Mouse (Mus musculus): ENCODE measurements around the gene Gm20696. TPM values are rescaled to one million over a fixed set of nuclear protein-coding genes. Genes with fewer than 3 reads are reported as not detected.
A peak's percentile ranks its signal among the peaks of the same experiment; 100 is the strongest.

The Gm20696 gene
- polyA plus RNA-seq, 1 experiment, result not detected

GRCm38 (mm10) chr6:99402370-99402769 lies 264.2 kb downstream of the Gm20696 start:
- no peak for TF ChIP-seq GATA1 (IDR thresholded peaks at IDR 0.05; ENCODE audit: borderline replicate concordance, low read length)
- TF ChIP-seq FLI1 (IDR thresholded peaks at IDR 0.05; ENCODE audit: low read length), result no peak
- Histone ChIP-seq H3K4me1 (peaks cover 29% of the 10 kb centered on the region), H3K9me3 (no peaks in the 10 kb centered on the region), H3K27me3 (replicated peaks) (no peaks in the 10 kb centered on the region), H3K36me3 (replicated peaks; ENCODE audit: low read length) (peaks cover 14% of the 10 kb centered on the region), H3K4me3 (replicated peaks) (no peak overlapping the region)

DNA sequence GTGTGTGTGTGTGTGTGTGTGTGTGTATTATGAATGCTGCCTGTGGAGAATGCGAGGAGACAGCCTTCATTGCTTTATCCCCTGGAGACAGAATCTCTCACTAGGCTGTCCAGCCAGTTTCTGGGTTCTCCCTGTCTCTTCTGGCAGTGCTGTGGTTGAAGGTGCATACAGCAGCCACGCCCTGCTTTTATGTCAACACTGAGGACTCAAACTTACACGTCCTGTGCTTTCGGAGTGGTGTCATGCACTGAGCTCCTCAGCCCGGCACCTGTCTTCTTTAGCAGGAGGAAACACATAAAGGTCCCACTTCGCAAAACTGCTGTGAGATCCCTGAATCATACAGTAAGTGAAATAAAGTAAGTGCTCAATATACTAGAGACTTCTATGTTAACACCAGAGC lies 264.8 kb downstream of the Gm20696 start:
- TF ChIP-seq FLI1 (IDR thresholded peaks at IDR 0.05; ENCODE audit: low read length) (no peak), GATA1 (IDR thresholded peaks at IDR 0.05; ENCODE audit: borderline replicate concordance, low read length) (no peak)
- Histone ChIP-seq H3K36me3 (replicated peaks; ENCODE audit: low read length) (peaks cover 20% of the 10 kb centered on the region), H3K4me1 (peaks cover 29% of the 10 kb centered on the region), H3K9me3 (no peaks in the 10 kb centered on the region), H3K27me3 (replicated peaks) (no peaks in the 10 kb centered on the region), H3K4me3 (replicated peaks) (no peak overlapping the region)

DNA sequence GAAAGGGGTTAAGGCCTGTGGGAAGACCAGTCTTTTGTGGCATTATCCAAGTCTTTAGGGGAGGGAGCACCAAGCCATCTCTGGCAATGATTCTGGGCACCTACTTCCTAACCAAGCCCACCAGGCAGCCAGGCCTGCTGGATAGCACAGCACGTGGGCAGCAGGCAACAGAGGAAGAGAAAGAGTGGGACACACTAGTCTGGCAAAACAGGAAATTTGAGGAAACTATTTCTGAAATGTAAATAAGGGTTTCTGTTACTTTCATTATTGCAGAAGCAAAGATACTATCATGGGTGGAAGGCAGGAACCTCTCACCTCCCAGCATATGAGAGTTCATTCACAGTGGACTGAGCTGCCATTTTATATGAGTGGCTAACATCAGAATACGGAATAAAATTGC lies 265.4 kb downstream of the Gm20696 start:
- Histone ChIP-seq H3K9me3 (no peaks in the 10 kb centered on the region), H3K36me3 (replicated peaks; ENCODE audit: low read length) (peaks cover 25% of the 10 kb centered on the region), H3K4me1 (peaks cover 29% of the 10 kb centered on the region), H3K27me3 (replicated peaks) (no peaks in the 10 kb centered on the region), H3K4me3 (replicated peaks) (peak overlapping the region; percentile 50)
- TF ChIP-seq GATA1 (IDR thresholded peaks at IDR 0.05; ENCODE audit: borderline replicate concordance, low read length) (no peak), FLI1 (IDR thresholded peaks at IDR 0.05; ENCODE audit: low read length) (no peak)

GRCm38 (mm10) chr6:99395745-99396144 lies 270.9 kb downstream of the Gm20696 start:
- no peaks in the 10 kb centered on the region for H3K9me3 ChIP-seq

DNA sequence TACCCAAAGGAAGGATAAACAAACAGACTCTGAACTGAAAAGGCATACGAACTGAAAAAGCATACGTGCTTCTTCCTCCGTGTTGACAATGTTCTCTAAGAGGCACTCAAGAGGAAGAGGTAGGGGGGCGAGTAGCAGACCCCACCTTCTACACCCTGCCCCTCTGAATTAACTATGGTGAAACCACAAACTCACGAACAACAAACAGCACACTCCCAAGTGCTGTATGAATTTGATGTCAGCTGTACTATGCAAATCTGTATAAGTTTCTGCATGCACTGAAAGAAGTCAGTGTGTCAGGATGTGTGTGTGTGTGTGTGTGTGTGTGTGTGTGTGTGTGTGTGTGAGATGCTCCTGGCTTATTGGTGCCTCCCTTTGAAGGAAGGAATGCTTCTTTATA lies 271.8 kb downstream of the Gm20696 start:
- Histone ChIP-seq H3K4me3 (replicated peaks) (no peak overlapping the region), H3K27me3 (replicated peaks) (no peaks in the 10 kb centered on the region), H3K36me3 (replicated peaks; ENCODE audit: low read length) (peaks cover 41% of the 10 kb centered on the region), H3K4me1 (peaks cover 37% of the 10 kb centered on the region), H3K9me3 (no peaks in the 10 kb centered on the region)
- TF ChIP-seq FLI1 (IDR thresholded peaks at IDR 0.05; ENCODE audit: low read length), result no peak
- TF ChIP-seq GATA1 (IDR thresholded peaks at IDR 0.05; ENCODE audit: borderline replicate concordance, low read length), result no peak

More at GRCm38 (mm10) chr6:99395745-99396144, 270.9 kb downstream of the Gm20696 start:
- H3K4me1 ChIP-seq, result peaks cover 28% of the 10 kb centered on the region
- H3K27me3 ChIP-seq (replicated peaks), result no peaks in the 10 kb centered on the region
- no peak overlapping the region for H3K4me3 ChIP-seq (replicated peaks)
- peaks cover 39% of the 10 kb centered on the region for H3K36me3 ChIP-seq (replicated peaks; ENCODE audit: low read length)
- TF ChIP-seq GATA1 (IDR thresholded peaks at IDR 0.05; ENCODE audit: borderline replicate concordance, low read length), result no peak
- no peak for TF ChIP-seq FLI1 (IDR thresholded peaks at IDR 0.05; ENCODE audit: low read length)

DNA sequence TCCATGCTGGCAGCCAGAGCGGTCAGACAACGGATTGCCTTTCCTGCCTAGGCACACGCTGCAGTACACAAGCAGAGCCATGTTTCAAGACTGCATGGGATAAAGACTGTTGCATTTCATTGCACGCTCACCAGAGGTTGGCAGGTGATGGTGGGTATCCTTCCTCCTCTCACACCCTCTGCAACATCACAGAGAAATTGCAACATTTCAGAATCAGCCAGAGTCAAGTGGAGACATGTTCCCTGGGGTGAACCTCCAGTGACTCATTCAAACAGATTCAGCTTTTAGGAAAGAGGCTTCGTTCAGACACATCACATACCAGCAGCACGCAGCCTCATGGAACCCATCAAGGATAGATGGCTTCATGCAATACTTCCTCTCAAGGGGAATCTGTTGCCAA lies 274.1 kb downstream of the Gm20696 start:
- H3K4me3 ChIP-seq (replicated peaks), result no peak overlapping the region
- no peaks in the 10 kb centered on the region for H3K9me3 ChIP-seq
- no peak for TF ChIP-seq GATA1 (IDR thresholded peaks at IDR 0.05; ENCODE audit: borderline replicate concordance, low read length)
- no peak for TF ChIP-seq FLI1 (IDR thresholded peaks at IDR 0.05; ENCODE audit: low read length)
- peaks cover 30% of the 10 kb centered on the region for H3K36me3 ChIP-seq (replicated peaks; ENCODE audit: low read length)
- no peaks in the 10 kb centered on the region for H3K27me3 ChIP-seq (replicated peaks)
- peaks cover 61% of the 10 kb centered on the region for H3K4me1 ChIP-seq

- no peak for TF ChIP-seq FLI1 (IDR thresholded peaks at IDR 0.05; ENCODE audit: low read length)
- Histone ChIP-seq H3K4me3 (replicated peaks) (peak overlapping the region; percentile 80), H3K27me3 (replicated peaks) (no peaks in the 10 kb centered on the region), H3K36me3 (replicated peaks; ENCODE audit: low read length) (peaks cover 34% of the 10 kb centered on the region), H3K9me3 (no peaks in the 10 kb centered on the region), H3K4me1 (peaks cover 78% of the 10 kb centered on the region)
These were observed 277.6 kb downstream of the Gm20696 start for GRCm38 (mm10) chr6:99388741-99389675.

DNA sequence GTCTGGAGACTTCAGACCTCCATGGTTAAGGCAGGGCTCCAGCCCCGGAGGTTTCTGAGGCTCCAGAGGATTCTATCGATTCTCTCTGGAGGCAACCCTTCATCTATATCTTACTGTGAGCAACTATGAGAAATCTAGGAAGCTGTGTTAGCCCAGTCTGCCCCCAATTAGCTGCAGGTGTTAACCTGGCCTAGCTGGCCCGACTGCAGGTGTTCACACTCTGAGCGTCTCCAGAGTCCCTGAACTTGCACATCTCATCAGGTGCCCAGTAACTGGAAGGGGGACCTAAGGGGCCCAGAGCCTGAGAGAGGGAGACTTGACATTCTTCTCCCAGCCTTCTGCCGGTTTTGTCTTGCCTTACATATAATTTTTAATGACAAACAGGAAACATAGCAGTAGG lies 278.6 kb downstream of the Gm20696 start:
- Histone ChIP-seq H3K9me3 (no peaks in the 10 kb centered on the region), H3K4me3 (replicated peaks) (no peak overlapping the region), H3K36me3 (replicated peaks; ENCODE audit: low read length) (peaks cover 32% of the 10 kb centered on the region), H3K27me3 (replicated peaks) (no peaks in the 10 kb centered on the region), H3K4me1 (peaks cover 79% of the 10 kb centered on the region)
- TF ChIP-seq FLI1 (IDR thresholded peaks at IDR 0.05; ENCODE audit: low read length), result no peak
- no peak for TF ChIP-seq GATA1 (IDR thresholded peaks at IDR 0.05; ENCODE audit: borderline replicate concordance, low read length)

- Histone ChIP-seq H3K36me3 (replicated peaks; ENCODE audit: low read length) (peaks cover 26% of the 10 kb centered on the region), H3K27me3 (replicated peaks) (no peaks in the 10 kb centered on the region), H3K4me3 (replicated peaks) (no peak overlapping the region), H3K4me1 (peaks cover 68% of the 10 kb centered on the region), H3K9me3 (no peaks in the 10 kb centered on the region)
- TF ChIP-seq GATA1 (IDR thresholded peaks at IDR 0.05; ENCODE audit: borderline replicate concordance, low read length) (no peak), FLI1 (IDR thresholded peaks at IDR 0.05; ENCODE audit: low read length) (no peak)
These were observed 281.5 kb downstream of the Gm20696 start for GRCm38 (mm10) chr6:99385059-99385604.

GRCm38 (mm10) chr6:99383846-99384472 lies 282.6 kb downstream of the Gm20696 start:
- Histone ChIP-seq H3K27me3 (replicated peaks) (no peaks in the 10 kb centered on the region), H3K4me1 (peaks cover 63% of the 10 kb centered on the region)
- TF ChIP-seq GATA1 (IDR thresholded peaks at IDR 0.05; ENCODE audit: borderline replicate concordance, low read length), result no peak
- TF ChIP-seq FLI1 (IDR thresholded peaks at IDR 0.05; ENCODE audit: low read length), result no peak

More at GRCm38 (mm10) chr6:99383846-99384472, 282.6 kb downstream of the Gm20696 start:
- no peaks in the 10 kb centered on the region for H3K9me3 ChIP-seq
- H3K36me3 ChIP-seq (replicated peaks; ENCODE audit: low read length), result peaks cover 31% of the 10 kb centered on the region
- H3K4me3 ChIP-seq (replicated peaks), result no peak overlapping the region
